Mouse (Mus musculus): ENCODE results near the gene Zfp622. TPM values are rescaled to one million over a fixed set of nuclear protein-coding genes. Genes with fewer than 3 reads are reported as not detected.

Zfp622 gene
- 36.0 and 39.9 TPM in 2 replicates for polyA plus RNA-seq (2021; fragmentation: Nextera tagmentation)
- long read RNA-seq, experiment 1, transcript Zfp622-201 (6 exons, 2,802 nt) = major isoform, 93 of 103 reads
- long read RNA-seq, experiment 1, partial matches to known transcripts = 7 of 103 reads
- long read RNA-seq, experiment 1, other reads (novel, unspliced or antisense) = 3 of 103 reads
- long read RNA-seq, experiment 2, transcript Zfp622-201 (6 exons, 2,802 nt) = major isoform, 426 of 435 reads
- long read RNA-seq, experiment 2, partial matches to known transcripts = 2 of 435 reads
- long read RNA-seq, experiment 2, other reads (novel, unspliced or antisense) = 7 of 435 reads

DNA sequence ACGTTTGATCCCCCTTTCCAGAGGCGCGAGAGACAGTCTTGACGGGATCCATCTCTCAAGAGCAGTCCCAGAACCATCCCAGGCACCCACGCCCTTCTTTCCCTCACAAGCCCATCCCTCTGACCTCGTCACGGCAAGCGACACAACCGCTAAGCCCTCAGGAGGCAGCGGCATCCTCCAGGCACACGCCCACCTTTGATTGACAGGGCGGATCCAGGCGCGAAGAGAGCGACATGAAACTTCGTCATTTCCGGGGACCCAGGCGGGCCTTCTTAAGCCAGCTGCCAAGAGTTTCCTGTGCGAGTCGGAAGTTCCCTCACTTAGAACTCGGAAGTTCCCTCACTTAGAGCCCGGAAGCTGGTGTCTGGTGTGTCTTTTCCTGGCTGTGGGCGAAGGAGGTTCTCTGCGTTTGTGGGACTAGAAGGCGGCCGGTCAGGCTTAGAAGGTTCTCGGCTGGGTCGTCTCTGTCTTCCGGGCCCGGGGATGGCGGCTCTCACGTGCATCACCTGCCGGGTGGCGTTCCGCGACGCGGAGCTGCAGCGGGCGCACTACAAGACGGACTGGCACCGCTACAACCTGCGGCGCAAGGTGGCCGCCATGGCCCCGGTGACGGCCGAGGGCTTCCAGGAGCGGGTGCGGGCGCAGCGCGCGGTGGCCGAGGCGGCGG lies at the start of gene Zfp622:
Gene Zfp622 (plus strand): TSS at position 300 of the 667 bp plus-strand sequence.

Small RNAs within 50 kb of the gene (microRNA-seq; reads per million reads assigned to microRNA genes)
- 0.64 reads per million for gene Mir7212

Other genes with a start within 250 kb of the Zfp622 start
- 13.1 and 14.4 TPM in 2 replicates for gene Retreg1, start 141.2 kb upstream of the Zfp622 start, polyA plus RNA-seq (2021; fragmentation: Nextera tagmentation)

All from layer of hippocampus, adult 6 months (tissue).